Mouse (Mus musculus) E14TG2a.4 (cell line): ENCODE data around the gene Rraga.
A peak's percentile ranks its signal among the peaks of the same experiment; 100 is the strongest.

ENCODE experiments used
- H3K27me3 ChIP-seq: 2 replicates; pipeline ENCODE4 v1.6.1; 2014; ENCODE audit warnings: low read length, control low read depth; ENCODE audit not compliant: insufficient read depth
- H3K36me3 ChIP-seq: 2 replicates; pipeline ENCODE4 v1.6.1; 2014; ENCODE audit warnings: low read length, control low read depth; ENCODE audit not compliant: insufficient read depth
- H3K4me1 ChIP-seq: replicated peaks from 2 replicates; pipeline ENCODE4 v1.6.1; 2014; ENCODE audit warnings: low read depth, low read length, control low read depth
- H3K4me3 ChIP-seq: replicated peaks from 2 replicates; pipeline ENCODE4 v1.5.1; 2014; ENCODE audit warnings: mild to moderate bottlenecking, low read length
- H3K9me3 ChIP-seq: 2 replicates; pipeline ENCODE4 v1.6.1; 2014; ENCODE audit warnings: low read length, control low read depth
- CTCF ChIP-seq: conservative IDR thresholded peaks from 2 replicates; pipeline ENCODE4 v1.5.1; 2014; ENCODE audit warnings: low read length
- NANOG ChIP-seq: IDR thresholded peaks from 2 replicates; pipeline ENCODE4 v1.6.1; 2014; ENCODE audit warnings: borderline replicate concordance, low read length, mixed read lengths
- POU5F1 ChIP-seq: IDR thresholded peaks from 2 replicates; pipeline ENCODE4 v1.6.1; 2014; ENCODE audit warnings: low read length, borderline replicate concordance

Rraga gene

DNA sequence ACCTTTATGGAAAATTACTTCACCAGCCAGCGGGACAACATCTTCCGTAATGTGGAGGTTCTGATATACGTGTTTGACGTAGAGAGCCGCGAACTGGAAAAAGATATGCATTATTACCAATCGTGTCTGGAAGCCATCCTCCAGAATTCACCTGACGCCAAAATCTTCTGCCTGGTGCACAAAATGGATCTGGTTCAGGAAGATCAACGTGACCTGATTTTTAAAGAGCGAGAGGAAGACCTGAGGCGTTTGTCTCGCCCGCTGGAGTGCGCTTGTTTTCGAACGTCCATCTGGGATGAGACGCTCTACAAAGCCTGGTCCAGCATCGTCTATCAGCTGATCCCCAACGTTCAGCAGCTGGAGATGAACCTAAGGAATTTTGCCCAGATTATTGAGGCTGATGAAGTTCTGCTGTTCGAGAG lies 663 bp downstream of the Rraga start:
- TF ChIP-seq NANOG: no peak
- TF ChIP-seq CTCF: no peak
- TF ChIP-seq POU5F1: no peak
- Histone ChIP-seq H3K4me3 (peak overlapping the region; percentile 97), H3K36me3 (peaks cover 47% of the 10 kb centered on the region), H3K4me1 (peaks cover 35% of the 10 kb centered on the region), H3K9me3 (no peaks in the 10 kb centered on the region), H3K27me3 (no peaks in the 10 kb centered on the region)

DNA sequence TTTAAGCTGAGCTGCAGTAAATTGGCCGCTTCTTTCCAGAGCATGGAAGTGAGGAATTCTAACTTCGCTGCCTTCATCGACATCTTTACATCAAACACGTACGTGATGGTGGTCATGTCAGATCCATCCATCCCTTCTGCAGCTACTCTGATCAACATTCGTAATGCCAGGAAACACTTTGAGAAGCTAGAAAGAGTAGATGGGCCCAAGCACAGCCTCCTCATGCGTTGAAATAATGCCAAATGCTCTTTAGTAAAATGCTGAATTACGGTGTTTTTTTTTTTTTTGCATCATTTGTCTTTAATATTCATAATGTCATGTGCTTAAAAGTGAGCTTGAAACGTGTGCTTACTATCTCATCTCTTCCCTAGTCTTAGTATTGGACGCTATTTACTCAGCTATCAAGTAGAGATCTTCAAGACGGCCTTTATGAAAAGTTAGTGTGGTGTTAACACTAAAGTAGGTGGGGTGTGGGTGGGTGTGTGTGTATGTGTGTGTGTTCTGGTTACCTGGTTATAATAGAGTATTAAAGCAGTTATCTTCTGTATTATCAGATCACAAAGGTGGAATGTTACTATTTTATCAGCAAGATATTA lies 1.3 kb downstream of the Rraga start:
- no peak for TF ChIP-seq POU5F1
- H3K4me1 ChIP-seq: peaks cover 35% of the 10 kb centered on the region
- H3K27me3 ChIP-seq: no peaks in the 10 kb centered on the region
- H3K36me3 ChIP-seq: peaks cover 51% of the 10 kb centered on the region
- H3K9me3 ChIP-seq: no peaks in the 10 kb centered on the region
- H3K4me3 ChIP-seq: peak overlapping the region; percentile 97

DNA sequence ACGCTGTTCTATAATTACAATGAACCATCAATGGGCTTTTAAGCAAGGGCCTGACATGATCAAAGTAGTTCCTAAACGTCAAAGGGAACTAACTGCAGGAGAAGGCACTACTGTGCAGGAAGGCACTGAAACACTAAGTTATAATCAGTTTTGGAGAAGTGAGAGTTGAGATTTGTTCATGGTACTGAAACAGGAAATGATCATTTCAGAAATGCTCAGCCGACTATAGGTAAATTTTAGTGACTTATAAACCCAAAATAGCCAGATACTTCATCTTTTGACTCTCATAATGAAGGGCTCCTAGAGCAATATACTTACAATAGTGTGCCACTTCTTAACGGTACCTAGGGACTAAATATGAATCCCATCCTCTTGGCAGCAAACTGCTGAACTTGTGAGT lies 4.6 kb downstream of the Rraga start:
- H3K9me3 ChIP-seq: no peaks in the 10 kb centered on the region
- H3K27me3 ChIP-seq: no peaks in the 10 kb centered on the region
- no peak for TF ChIP-seq CTCF
- TF ChIP-seq POU5F1: no peak
- TF ChIP-seq NANOG: no peak
- peaks cover 27% of the 10 kb centered on the region for H3K4me1 ChIP-seq
- H3K36me3 ChIP-seq: peaks cover 82% of the 10 kb centered on the region
- H3K4me3 ChIP-seq: no peak overlapping the region

DNA sequence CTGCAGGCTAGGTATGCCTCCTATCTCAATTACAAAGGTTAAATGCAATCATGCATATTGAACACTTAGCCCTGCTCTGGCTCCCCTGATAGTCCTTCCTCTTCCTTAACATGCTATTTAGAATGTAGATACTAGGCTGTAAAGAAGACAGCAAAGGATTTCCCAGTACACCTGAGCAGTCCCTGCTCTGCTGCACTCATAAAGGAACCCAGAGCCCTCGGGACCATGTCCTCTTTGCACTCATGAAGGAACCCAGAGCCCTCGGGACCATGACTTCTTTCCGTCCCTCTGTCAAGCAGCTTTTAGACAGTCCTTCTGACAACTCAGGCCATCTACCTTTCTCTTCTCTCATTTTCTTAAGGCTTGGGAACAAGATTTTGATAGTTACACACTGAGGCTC lies 5.1 kb downstream of the Rraga start:
- H3K4me1 ChIP-seq: peaks cover 26% of the 10 kb centered on the region
- peaks cover 87% of the 10 kb centered on the region for H3K36me3 ChIP-seq
- H3K4me3 ChIP-seq: no peak overlapping the region
- no peaks in the 10 kb centered on the region for H3K9me3 ChIP-seq
- TF ChIP-seq CTCF: no peak
- TF ChIP-seq POU5F1: no peak
- no peak for TF ChIP-seq NANOG
- no peaks in the 10 kb centered on the region for H3K27me3 ChIP-seq

DNA sequence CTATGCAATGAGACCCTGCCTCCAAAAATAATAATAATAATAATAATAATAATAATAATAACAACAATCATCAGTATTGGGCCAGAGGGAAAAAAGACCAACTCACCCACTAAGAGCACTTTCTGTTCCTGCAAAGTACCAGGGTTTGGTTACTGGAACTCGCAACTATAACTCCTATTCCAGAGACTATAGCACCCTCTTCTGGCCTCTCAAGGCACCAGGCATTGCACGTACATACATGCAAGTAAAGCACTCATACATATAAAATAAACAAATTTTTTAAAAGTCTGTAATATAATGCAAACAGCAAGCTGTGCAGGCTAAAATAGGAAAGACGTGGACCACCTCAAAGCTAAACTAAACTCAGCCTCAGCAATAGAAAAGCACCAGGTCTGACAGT lies 12.8 kb downstream of the Rraga start:
- H3K4me1 ChIP-seq: no peaks in the 10 kb centered on the region

DNA sequence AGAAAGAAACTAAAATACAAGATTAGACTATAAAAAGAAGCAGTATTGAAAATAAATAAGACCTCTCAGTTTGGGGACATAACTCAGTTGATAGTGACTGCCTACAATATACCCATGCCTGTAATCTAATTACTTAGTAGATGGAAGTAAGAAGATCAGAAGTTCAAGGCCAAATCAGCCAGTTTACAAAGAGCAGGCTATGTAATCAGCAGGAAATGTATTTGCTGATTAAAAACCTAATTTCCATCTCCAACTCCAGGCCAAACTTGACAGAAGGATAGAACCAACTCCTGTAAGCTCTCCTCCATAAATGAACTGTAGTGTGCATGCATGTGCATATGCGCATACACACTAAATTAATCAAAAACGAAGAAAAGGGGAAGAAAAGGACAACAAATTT lies 15.8 kb downstream of the Rraga start:
- Histone ChIP-seq H3K4me3 (no peak overlapping the region), H3K4me1 (0 out of 2 replicates have a peak, but pooled peaks cover under 1% of the 10 kb centered on the region), H3K27me3 (no peaks in the 10 kb centered on the region), H3K36me3 (peaks cover 93% of the 10 kb centered on the region), H3K9me3 (no peaks in the 10 kb centered on the region)
- TF ChIP-seq POU5F1: no peak; the same call in 1 of the 2 replicates
- no peak for TF ChIP-seq NANOG
- no peak for TF ChIP-seq CTCF

More for the DNA sequence above, 12.8 kb downstream of the Rraga start:
- Histone ChIP-seq H3K4me3 (no peak overlapping the region), H3K9me3 (no peaks in the 10 kb centered on the region), H3K27me3 (no peaks in the 10 kb centered on the region), H3K36me3 (peaks cover 95% of the 10 kb centered on the region)
- TF ChIP-seq NANOG (no peak), CTCF (peak; percentile 46)

DNA sequence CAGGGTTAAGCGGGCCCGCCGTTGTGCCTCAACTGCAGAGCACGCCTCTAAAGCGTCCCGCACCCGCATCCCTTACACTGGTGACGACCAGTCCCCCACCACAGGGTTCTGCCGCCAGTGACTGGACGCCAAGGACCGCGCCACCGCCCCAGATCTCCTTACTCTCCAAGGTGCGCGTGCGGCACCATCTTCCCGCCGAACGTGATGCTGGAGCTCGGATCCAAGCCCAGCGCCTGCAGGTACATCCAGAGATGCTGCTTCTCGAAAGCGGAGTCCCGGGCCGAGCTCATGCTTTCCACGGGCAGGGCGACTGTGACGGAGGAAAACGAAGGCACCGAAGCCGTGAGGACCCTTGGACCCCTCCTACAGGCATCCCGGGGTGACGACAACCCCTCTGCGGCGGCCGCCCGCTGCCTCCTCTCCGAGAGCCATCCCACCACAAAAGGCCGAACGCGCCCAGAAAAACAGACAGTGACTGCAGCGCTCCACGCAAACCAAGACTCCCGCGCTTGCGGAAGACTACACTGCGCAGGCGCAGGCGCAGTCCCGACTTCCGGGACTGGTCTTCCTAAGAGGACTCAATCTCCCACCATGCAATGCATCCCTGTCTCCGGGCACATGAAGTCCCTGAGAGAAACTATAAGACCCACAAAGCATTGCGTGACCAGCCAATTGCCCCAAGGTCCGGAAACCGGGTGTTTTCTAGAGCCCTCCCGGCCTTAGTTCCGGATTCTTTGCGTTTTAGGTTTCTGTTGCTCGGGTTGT lies 36.2 kb downstream of the Rraga start, which contains the start of gene Haus6:
Haus6 (minus strand) TSS at position 532 of the 765 bp plus-strand sequence.
- Histone ChIP-seq H3K4me3 (peak within 1 kb of the TSS; percentile 97), H3K4me1 (peaks cover 39% of the 10 kb centered on the region), H3K27me3 (no peaks in the 10 kb centered on the region), H3K36me3 (peaks cover 24% of the 10 kb centered on the region), H3K9me3 (no peaks in the 10 kb centered on the region)
- no peak for TF ChIP-seq POU5F1
- TF ChIP-seq NANOG: no peak
- no peak for TF ChIP-seq CTCF

DNA sequence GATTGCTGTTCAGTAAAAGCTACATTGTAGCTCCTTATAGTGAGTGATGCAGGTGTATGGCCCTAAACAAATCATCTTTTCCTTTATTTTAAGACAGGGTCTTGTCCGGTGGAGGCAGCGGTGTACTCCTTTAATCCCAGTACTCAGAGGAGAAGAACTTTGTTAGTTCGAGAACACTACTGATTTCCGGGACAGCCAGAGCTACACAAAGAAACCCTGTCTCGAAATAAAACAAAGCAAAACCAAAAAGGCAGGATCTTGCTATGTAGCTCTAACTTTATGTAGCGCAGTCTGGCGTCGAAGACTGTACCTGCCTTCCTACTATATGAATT lies 36.8 kb downstream of the Rraga start:
- TF ChIP-seq POU5F1 (no peak), CTCF (no peak), NANOG (no peak)
- peaks cover 19% of the 10 kb centered on the region for H3K36me3 ChIP-seq
- peaks cover 38% of the 10 kb centered on the region for H3K4me1 ChIP-seq

DNA sequence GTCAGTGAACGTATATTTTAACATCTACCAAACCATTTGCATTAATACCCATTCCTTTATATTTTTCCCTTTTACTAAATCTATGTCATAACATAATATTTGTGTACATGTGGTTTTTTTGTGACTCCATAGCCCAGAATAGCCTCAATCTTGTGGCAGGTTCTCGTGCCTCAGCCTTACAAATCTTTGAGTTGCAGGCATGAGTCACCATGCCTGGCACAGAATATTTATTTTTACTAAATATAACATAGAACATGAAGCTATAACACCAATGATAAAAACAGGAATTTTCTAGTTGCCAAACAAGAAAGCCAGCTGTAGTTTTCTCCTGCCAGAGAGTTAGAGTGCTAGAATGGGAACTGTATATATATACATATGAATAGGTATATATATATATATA lies 45.0 kb downstream of the Rraga start:
- TF ChIP-seq CTCF (no peak), POU5F1 (no peak), NANOG (no peak)

More for the DNA sequence above, 36.8 kb downstream of the Rraga start:
- Histone ChIP-seq H3K4me3 (peak overlapping the region; percentile 97), H3K9me3 (no peaks in the 10 kb centered on the region), H3K27me3 (no peaks in the 10 kb centered on the region)

More for the DNA sequence above, 45.0 kb downstream of the Rraga start:
- Histone ChIP-seq H3K27me3 (no peaks in the 10 kb centered on the region), H3K4me1 (no peaks in the 10 kb centered on the region), H3K9me3 (no peaks in the 10 kb centered on the region), H3K4me3 (no peak overlapping the region), H3K36me3 (no peaks in the 10 kb centered on the region)
